Mouse (Mus musculus) liver, postnatal 0 days (tissue): ENCODE measurements at regions not wholly inside any gene's neighbourhood (a gene's known extent, or its start where the extent isn't known, plus 50 kb on each side); places are given as distances from the start of the nearest gene placed in this dataset.

Source experiments
- ATAC-seq: fragments of 200-750 bp; cut with Nextera tagmentation; 2 replicates; pipeline ENCODE4 v1.8.0; 2017; ENCODE audit warnings: mild to moderate bottlenecking, moderate library complexity
- DNase-seq: peaks from one replicate; pipeline ENCODE4 v3.0.0-alpha.2; 2016
- H3K27ac ChIP-seq: fragments of 300-500 bp; sonication (generic); 2 replicates; pipeline ENCODE4 v1.5.1; 2014; ENCODE audit warnings: antibody characterized with exemption, moderate library complexity, mild to moderate bottlenecking, low read depth
- H3K27me3 ChIP-seq: fragments of 300-500 bp; sonication (generic); 2 replicates; pipeline ENCODE4 v1.6.1; 2014; ENCODE audit warnings: low read length, control low read depth, mixed read lengths; ENCODE audit not compliant: insufficient read depth
- H3K36me3 ChIP-seq: fragments of 300-500 bp; sonication (generic); replicated peaks from 2 replicates; pipeline ENCODE4 v1.6.1; 2014; ENCODE audit warnings: mild to moderate bottlenecking, control low read depth, low read length, moderate library complexity, mixed read lengths; ENCODE audit not compliant: insufficient read depth
- H3K4me1 ChIP-seq: fragments of 300-500 bp; sonication (generic); 2 replicates; pipeline ENCODE4 v1.6.1; 2014; ENCODE audit warnings: antibody characterized with exemption, mild to moderate bottlenecking, control low read depth; ENCODE audit not compliant: insufficient read depth
- H3K4me2 ChIP-seq: fragments of 300-500 bp; sonication (generic); 2 replicates; pipeline ENCODE4 v1.6.1; 2014; ENCODE audit warnings: low read depth, mild to moderate bottlenecking, low read length, moderate library complexity, mixed read lengths
- H3K4me3 ChIP-seq: fragments of 300-500 bp; sonication (generic); 2 replicates; pipeline ENCODE4 v1.5.1; 2014; ENCODE audit warnings: low read depth, low read length
- H3K9ac ChIP-seq: fragments of 300-500 bp; sonication (generic); replicated peaks from 2 replicates; pipeline ENCODE4 v1.6.1; 2014; ENCODE audit warnings: mild to moderate bottlenecking, moderate library complexity
- H3K9me3 ChIP-seq: fragments of 300-500 bp; sonication (generic); 2 replicates; pipeline ENCODE4 v1.6.1; 2016; ENCODE audit warnings: mild to moderate bottlenecking, control low read depth, low read length, mixed read lengths
- CTCF ChIP-seq: sonication (generic); IDR thresholded peaks from 2 replicates; pipeline ENCODE4 v1.5.1; 2016; ENCODE audit warnings: antibody characterized with exemption, low read depth
- EP300 ChIP-seq: IDR thresholded peaks from 2 replicates; pipeline ENCODE4 v1.6.1; 2016; ENCODE audit warnings: antibody characterized with exemption, low read depth, mild to moderate bottlenecking
- WGBS: fragments of 180-500 bp; shearing (Covaris S2); extraction: QIAGEN DNeasy Blood & Tissue Kit; methylation state at CpG from one replicate; pipeline ENCODE4 v1.1.7; 2014; ENCODE audit not compliant: insufficient replicate concordance; 5-methylcytosine and 5-hydroxymethylcytosine counted together

DNA sequence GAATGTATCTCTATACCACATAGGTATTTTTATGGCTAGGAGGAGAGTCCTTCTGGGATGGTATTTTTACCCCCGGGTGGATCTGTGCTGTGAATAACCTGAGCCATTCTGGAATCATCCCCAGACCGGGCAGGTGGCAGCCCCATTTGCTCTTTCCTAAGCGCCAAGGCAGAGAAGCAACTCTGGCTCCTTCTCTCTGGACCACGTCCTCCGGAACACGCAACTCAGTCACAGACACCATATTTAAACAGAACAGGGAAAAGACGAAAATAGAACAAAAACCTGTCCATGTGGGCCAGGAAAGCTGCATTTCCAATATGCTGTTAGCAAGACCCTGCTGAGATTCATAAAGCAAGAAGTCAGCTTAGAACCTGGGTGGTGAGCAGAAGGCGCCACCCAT, 389.6 kb downstream of the Bcl11a start:
- Histone ChIP-seq H3K4me1 (no peaks in the 10 kb centered on the region; the same call in 1 of the 2 replicates), H3K9ac (no peak overlapping the region), H3K4me3 (no peak overlapping the region), H3K27ac (no peak overlapping the region), H3K9me3 (no peaks in the 10 kb centered on the region), H3K27me3 (no peaks in the 10 kb centered on the region), H3K4me2 (no peak overlapping the region), H3K36me3 (no peaks in the 10 kb centered on the region)
- ATAC-seq (no peak), DNase-seq (no peak)
- 76% methylated on average over 8 of the region's 8 CpGs for WGBS
- TF ChIP-seq CTCF (no peak), EP300 (no peak)

DNA sequence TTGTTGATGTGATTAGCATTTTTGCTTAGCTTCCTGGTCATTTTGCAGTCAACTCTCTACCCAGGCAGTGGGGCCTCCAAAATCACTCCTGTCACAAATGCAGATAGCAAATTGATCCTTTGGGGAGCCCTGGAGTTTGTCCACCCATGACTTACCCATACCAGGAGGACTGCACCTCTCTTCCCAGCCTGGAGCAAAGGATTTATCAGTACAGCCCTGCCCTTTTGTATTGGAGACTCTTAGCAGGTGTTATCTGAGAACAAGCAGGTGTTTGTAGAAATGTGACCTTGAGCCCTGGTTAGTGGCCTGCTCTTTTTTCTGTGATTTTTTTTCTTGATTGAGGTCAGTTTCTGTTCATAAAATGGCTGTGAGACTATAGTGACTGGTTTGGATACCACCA, 392.6 kb downstream of the Bcl11a start:
- Histone ChIP-seq H3K4me1 (no peaks in the 10 kb centered on the region), H3K4me3 (no peak overlapping the region), H3K27ac (no peak overlapping the region), H3K9me3 (no peaks in the 10 kb centered on the region), H3K36me3 (no peaks in the 10 kb centered on the region), H3K27me3 (no peaks in the 10 kb centered on the region), H3K4me2 (no peak overlapping the region), H3K9ac (no peak overlapping the region)
- TF ChIP-seq CTCF: no peak
- no peak for TF ChIP-seq EP300
- ATAC-seq (no peak), DNase-seq (no peak)

DNA sequence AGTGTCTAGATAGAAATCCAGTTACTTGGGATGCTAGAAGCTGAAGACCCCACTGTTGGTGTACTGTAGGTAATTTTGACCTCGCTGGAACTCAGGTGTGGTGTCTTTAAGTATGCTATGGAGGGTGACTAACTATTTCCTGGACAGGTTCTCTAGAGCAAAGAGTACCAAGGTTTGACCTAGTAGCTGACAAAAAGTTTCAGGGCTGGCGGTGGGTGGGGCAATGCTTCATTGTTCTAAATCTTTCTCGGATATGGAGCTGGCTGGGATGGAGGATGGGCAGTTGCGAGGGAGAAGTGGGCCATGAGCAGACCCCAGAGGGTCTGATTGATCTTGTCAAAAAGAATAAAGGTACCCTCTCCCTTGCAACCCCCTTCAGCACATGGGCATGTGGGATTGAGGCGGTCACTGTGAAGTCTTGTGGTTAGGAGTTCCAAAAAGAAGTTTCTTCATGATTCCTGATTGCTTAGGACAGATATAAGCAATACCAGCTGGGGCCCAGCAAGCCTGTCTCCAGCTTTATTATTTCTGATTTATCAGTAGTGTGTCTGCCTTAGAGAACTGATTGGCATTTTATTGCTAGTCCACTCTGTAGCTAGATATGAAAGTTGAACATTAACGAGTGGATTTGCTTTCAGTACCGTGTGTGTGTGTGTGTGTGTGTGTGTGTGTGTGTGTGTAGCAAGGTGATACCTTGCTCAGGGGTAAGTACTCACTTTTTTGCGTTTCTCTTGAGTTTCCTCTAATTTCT, 394.9 kb downstream of the Bcl11a start:
- Histone ChIP-seq H3K4me3 (no peak overlapping the region), H3K27ac (no peak overlapping the region), H3K36me3 (no peaks in the 10 kb centered on the region), H3K27me3 (no peaks in the 10 kb centered on the region), H3K9me3 (no peaks in the 10 kb centered on the region), H3K4me1 (no peaks in the 10 kb centered on the region), H3K4me2 (no peak overlapping the region), H3K9ac (no peak overlapping the region)
- TF ChIP-seq CTCF (no peak), EP300 (no peak)
- no peak for ATAC-seq
- 66% methylated on average over 8 of the region's 8 CpGs for WGBS
- DNase-seq: no peak

DNA sequence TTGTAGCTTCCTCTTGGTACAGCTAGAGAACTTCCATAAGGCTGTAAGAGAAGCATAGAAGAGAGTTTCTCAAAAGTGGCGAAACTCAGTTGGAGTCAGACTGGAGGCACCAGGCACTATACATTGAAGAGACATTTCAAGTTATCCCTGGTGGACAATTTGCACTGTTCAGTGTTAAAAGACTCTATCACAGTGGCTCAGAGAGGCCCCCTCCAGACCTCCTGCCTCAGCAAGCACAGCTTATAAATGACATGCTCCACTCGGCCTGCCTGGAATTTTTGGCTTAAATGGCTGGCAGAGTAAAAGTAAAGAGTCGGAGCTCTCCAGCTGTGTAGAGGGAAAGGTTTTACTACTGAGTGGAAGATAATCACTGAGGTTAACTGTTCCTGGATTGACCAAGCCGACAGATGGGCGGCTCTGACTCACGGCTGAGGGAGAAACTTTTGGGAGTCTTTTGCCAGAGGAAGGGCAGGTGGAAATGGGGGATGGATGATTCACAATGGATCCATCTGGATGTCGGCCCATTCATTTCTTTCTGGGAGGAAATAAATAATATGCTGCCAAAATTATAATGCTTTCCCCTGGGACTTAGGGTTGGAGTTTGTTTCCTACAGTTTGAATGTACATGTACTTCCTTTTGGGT, 395.6 kb downstream of the Bcl11a start:
- ATAC-seq (no peak), DNase-seq (no peak)
- Histone ChIP-seq H3K27me3 (no peaks in the 10 kb centered on the region), H3K4me3 (no peak overlapping the region), H3K4me2 (no peak overlapping the region), H3K27ac (no peak overlapping the region), H3K4me1 (no peaks in the 10 kb centered on the region), H3K9ac (no peak overlapping the region), H3K9me3 (no peaks in the 10 kb centered on the region), H3K36me3 (no peaks in the 10 kb centered on the region)
- WGBS: 73% methylated on average over 7 of the region's 7 CpGs
- no peak for TF ChIP-seq EP300
- TF ChIP-seq CTCF: no peak

DNA sequence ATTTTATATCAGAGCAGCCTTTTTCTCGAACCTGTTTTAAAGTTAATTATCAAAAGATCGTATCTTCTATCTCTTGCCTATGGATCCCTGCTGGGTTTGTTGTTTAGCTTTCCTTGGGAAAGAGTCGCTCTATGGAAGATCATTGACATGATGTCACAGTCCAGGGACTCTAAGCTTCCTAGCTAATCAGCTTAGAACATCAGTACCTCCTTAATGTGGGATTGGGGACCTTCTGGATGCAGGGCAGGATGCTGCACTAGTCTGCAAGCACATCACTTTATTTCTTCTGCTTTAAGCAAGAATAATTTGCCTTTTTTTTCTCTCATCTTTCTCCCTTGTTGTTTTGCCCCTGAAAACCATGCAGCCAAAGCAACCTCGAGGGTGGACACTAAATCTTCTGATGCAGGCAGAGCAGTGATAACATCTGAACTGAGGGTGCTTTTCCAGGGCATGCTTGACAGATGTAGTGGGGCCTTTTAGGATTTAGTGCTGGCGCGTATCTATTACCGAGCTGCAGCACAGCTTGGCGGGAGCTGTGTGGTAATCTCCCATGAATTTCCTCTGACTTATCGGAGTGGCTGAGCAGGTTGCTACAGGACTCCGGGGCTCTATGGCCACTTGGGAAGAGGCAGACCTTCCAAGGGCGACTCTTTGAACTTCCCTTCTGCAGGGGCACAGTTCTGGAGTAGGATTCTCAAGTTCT, 425.0 kb downstream of the Bcl11a start:
- Histone ChIP-seq H3K4me1 (no peaks in the 10 kb centered on the region), H3K4me3 (no peak overlapping the region), H3K9ac (no peak overlapping the region), H3K27me3 (no peaks in the 10 kb centered on the region), H3K9me3 (no peaks in the 10 kb centered on the region), H3K4me2 (no peak overlapping the region), H3K27ac (no peak overlapping the region), H3K36me3 (no peaks in the 10 kb centered on the region)
- no peak for ATAC-seq
- no peak for DNase-seq
- 47% methylated on average over 11 of the region's 11 CpGs for WGBS
- TF ChIP-seq CTCF (no peak), EP300 (no peak)

DNA sequence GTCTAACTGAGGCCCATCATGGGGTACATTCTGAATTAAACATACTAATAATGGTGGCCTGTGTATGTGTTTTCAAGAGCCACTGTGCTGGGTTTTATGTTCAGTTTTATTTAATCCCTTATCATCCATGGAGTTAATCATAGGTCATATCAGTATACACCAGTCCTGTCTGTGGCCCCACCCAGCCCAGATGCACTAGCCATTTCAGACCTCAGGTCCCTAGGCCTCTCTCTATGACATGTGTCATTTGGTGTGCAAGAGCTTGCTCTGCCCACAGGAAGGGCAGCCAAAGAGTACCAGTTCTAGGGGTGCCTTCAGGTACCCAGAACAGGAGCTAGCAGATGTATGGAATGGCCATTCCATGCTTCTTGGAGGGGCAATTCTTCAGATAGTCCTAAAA, 437.7 kb downstream of the Bcl11a start:
- H3K27ac ChIP-seq: no peak overlapping the region
- TF ChIP-seq EP300 (no peak), CTCF (no peak)
- ATAC-seq (peak; percentile 25; the same call in 1 of the 2 replicates), DNase-seq (no peak)
- no peaks in the 10 kb centered on the region for H3K27me3 ChIP-seq
- H3K9ac ChIP-seq: no peak overlapping the region
- H3K36me3 ChIP-seq: no peaks in the 10 kb centered on the region
- H3K4me1 ChIP-seq: no peaks in the 10 kb centered on the region
- H3K4me2 ChIP-seq: no peak overlapping the region
- H3K9me3 ChIP-seq: no peaks in the 10 kb centered on the region
- no peak overlapping the region for H3K4me3 ChIP-seq
